Mouse (Mus musculus) gastrocnemius, postnatal 25 days (tissue): ENCODE measurements around the gene S100a1. TPM values are rescaled to one million over a fixed set of nuclear protein-coding genes. Genes with fewer than 3 reads are reported as not detected.
A peak's percentile ranks its signal among the peaks of the same experiment; 100 is the strongest.

Experiments
- DNase-seq: peaks from one replicate; pipeline ENCODE4 v3.0.0; 2022
- total RNA-seq, 2 experiments: library from RNA; stranded (reverse); gene quantifications; 1 replicate in 1 of 2; 2 replicates in 1 of 2; pipeline ENCODE4 v1.2.3; 2021

S100a1 gene
- total RNA-seq, 2 experiments from 2014 or later: 112 to 150 TPM

- DNase-seq: no peak
These were observed 1.9 kb downstream of the S100a1 start for GRCm38 (mm10) chr3:90512276-90512675.

DNA sequence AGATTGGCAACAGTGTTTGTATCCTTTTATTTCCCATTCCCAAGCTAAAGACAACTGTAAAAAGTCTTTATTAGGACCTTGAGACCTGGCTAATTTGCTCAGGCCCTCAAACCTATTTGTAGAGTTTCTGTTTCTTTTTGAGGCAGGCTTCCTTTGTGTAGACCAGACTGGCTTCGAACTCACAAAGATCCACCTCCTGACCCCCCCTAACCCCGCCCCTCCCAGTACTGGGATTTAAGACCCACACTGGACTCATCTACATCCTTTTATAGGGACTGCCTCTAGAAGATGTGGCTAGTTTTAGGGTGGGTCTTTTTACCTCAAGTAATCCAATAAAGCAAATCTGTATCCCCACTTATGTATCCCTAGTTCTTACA is 4.5 kb downstream of the S100a1 start:
- DNase-seq: no peak

GRCm38 (mm10) chr3:90508950-90509746 is 5.0 kb downstream of the S100a1 start, which contains the start of gene Chtop:
Gene Chtop (minus strand): TSS chr3:90509498.
- DNase-seq: peak; percentile 98

DNA sequence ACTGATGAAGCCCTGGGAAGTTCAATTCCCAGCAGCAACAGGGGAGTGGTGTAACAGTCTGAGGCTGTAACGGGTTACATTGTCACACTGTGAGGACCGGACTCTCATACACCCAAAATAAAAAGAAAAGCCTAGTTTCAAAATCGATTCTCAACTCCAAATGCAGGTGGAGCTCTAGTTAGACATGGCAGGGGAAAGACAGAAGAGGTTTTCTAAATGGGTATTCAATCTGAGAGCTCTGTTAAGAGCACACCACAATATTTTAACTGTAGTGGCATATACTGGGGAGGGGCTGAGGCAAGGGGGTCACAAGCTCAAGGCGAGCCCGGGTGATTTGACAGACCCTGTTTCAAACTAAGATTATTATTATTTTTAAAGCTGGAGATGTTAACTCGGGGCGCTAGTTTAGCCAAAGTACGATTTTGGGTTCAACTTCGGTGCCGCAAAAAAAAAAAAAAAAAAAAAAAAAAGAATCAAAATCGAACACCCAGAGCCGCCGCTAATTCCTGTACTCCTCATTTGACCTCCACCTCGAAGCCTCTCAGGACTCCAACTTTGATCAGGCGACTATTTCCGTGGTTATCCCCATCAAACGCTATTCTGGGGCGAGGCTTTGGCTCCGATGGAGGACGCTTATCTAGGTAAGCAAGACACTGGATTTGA is 5.8 kb downstream of the S100a1 start:
- no peak for DNase-seq

- DNase-seq: no peak
These were observed 7.8 kb downstream of the S100a1 start for GRCm38 (mm10) chr3:90506362-90506761.

GRCm38 (mm10) chr3:90505216-90505615 is 9.0 kb downstream of the S100a1 start:
- DNase-seq: no peak

DNA sequence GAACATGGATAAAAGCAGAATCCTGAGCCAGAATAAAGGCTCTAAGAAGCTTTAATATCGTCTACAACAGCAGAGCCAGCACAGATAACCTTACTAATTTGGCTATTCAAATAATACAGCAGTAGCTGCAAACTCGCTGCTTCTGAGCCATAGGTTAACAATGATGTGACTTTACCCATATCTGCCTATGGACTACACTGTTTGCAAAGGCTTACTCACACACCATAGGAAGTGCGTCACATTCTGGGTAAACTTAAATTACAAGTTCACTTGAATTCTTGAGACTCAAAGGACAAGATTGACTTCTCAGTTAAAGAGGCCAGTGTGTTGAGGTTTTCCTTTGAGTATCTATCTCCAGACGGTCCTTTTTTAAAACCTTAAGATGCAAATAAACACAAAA is 10.7 kb downstream of the S100a1 start:
- no peak for DNase-seq

- DNase-seq: no peak
These were observed 16.6 kb downstream of the S100a1 start for GRCm38 (mm10) chr3:90497597-90497996.

- no peak for DNase-seq
These were observed 18.2 kb downstream of the S100a1 start for GRCm38 (mm10) chr3:90495850-90496525.

DNA sequence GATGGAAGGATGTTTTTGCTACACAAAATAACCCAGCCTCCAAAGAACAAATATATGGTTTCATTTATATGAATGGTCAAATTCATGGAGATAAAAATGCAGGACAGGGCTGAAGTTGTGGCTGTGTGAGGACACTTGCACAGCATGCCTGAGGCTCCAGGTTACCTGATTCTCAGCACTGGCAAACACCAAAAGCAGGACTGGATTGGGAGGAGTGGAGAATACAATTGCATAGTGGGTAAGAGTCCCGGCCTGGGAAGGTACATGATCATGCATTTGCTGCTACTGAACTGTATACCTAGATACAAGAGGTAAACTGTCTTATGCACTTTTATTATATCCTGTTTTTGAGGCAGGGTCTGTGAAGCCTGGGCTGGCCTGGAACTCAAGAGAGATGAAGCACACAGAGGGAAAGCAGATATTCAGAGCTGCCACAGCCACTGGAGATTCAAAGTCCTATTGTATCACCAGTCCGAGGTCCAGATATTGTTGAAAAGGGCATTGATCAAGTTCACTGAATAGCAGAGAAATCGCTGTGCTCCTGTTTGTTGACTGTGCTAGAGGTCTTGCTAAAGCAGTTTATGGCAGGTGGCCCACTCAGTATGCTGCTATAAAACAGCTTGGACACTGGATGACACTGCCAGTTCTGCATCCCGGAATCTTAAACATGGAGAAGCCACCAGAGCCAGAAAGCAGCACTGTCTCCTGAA is 20.2 kb downstream of the S100a1 start:
- DNase-seq: no peak

- no peak for DNase-seq
These were observed 22.8 kb downstream of the S100a1 start for GRCm38 (mm10) chr3:90491350-90491749.

DNA sequence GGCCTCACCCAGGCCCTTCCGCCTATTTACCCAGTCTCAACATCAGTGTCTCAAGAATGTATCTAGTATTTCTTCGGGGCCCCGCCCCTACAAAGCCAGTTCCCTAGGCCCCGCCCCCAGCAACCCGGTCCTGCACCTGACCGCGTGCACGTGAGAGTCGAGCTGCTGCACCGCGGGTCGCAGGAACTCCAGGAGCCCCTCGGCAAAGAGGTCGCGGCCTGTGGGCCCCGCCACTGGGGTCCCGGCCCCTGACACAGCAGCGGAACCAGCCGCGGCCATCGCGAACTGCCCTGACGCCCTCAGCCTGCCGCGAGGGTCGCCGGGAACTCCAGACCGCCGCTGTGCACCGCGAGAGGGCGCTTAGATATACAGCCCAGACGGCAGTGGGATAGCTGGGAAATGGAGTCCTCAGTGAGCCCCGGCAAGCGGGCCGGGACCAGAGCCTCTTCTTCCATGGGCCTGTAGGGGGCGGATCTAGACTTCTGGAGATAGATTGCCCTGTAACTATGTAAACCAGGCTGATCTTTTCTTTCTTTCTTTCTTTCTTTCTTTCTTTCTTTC is 23.4 kb downstream of the S100a1 start, which contains the start of gene Snapin:
Snapin (minus strand) TSS at position 338 of the 561 bp plus-strand sequence.
- DNase-seq: peak; percentile 93

DNA sequence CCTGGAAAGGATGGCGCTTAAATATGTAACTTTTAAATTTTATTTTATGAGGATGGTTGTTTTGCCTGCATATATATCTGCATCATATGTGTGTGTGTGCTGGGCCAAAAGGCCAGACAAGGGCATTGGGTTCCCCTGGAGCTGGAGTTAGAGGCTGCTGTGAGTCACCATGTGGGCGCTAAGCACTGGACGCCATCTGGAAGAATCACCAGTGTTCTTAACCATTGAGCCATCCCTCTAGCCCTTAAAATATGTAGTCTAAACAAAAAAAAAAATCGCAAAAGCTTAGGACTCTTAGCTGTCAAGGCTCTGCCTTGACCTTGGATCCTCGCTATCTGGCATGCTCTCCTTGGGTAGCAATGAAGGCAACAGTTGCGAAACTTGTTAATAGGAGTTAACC is 25.6 kb downstream of the S100a1 start:
- no peak for DNase-seq

- DNase-seq: no peak
These were observed 27.2 kb downstream of the S100a1 start for GRCm38 (mm10) chr3:90486998-90487397.

DNA sequence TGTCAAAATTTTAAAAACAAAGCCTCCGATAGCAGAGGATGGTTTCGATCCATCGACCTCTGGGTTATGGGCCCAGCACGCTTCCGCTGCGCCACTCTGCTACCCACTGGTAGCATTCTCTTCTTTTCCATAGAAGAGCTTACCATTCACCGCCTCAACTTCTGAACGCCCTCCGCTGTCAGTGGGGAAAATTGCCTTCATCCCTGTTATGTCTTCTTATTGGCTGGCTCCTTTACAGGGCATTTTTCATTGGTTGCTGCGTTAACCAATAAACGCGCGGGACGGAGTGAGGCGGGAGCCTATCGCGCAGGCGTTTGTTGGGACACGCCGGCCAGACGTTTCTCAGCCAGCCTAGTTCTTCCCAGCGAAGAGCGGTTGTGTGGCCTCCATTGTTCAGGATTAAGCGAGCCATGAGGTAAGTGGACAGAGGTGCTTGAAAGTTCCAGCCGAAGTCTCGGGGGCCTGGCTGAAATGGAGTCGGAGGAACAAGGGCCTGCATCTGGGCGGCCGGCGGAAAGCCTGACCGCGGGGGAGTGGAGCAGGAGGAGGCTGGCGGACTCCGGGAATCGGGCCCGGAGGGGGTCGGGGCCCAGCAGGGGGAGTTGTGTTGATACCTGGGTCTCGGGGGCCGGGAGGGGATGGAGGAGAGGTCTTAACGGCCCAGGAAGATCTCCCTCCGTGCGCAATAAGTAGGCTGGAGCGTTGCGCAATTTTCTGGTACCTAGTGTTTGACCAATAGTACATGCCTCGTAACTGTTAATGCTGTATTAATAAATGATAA is 38.2 kb downstream of the S100a1 start, which contains the start of gene Ilf2:
Ilf2 (plus strand) TSS at position 296 of the 781 bp plus-strand sequence.
- DNase-seq: peak; percentile 96

DNA sequence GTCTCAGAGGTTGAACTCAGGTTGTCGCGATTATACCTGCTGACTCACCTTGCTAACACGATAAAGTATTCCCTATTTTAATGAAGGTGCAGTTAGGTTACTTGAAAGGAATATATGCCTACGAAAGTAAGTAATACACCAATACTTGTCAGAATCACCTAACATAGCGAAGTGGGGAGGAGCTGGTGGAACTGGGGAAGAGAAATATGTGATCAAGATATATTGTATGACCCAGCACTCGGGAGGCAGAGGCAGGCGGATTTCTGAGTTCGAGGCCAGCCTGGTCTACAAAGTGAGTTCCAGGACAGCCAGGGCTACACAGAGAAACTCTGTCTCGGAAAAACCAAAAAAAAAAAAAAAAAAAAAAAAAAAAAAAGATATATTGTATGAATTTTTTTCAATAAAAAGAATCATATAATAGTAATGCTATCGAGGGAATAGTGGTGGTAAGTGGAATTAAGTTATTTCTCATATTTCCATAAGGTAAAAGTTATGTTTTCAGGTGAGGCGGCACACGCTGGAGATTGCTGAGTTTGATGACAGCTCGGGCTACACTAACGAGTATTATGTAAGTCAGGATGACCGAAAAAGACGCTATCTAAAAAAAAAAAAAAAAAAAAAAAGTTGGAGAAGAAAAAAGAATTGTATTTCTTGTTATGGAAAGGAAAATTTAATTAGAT is 38.9 kb downstream of the S100a1 start:
- DNase-seq: no peak

GRCm38 (mm10) chr3:90472213-90472612 is 42.0 kb downstream of the S100a1 start:
- peak; percentile 27 for DNase-seq

DNA sequence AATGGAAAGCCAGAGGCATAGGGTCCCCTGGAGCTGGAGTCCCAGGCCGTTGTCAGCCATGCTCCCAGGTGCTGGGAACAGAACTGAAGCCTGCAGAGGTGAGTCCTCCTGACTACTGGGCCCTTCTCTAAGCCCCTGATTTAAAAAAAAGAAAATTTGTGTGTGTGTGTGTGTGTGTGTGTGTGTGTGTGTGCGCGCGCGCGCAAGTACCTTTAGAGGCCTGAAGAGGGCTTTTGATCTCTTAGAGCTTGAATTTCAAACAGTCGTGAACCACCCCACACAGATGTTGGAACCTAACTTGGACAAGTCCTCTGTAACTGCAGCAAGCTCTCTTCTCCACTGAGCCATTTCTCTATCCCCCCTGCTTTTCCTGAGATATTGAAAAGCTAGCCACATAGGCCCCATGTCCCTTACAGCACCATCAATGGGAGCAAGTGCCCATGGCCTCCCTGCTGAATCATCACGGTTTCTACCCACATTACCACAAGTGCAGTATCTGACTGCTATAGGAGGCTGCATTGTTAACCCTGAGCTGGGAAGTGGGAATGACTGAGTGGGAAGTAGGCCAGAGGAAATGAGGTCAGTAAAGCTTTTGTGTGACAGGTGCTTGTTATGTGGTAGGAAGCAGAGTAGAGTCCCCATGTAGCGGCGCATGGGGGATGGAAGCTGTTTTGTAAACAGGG is 46.4 kb downstream of the S100a1 start:
- DNase-seq: no peak

- DNase-seq: peak; percentile 43
These were observed 47.9 kb downstream of the S100a1 start for GRCm38 (mm10) chr3:90466311-90466766.
